Mouse (Mus musculus): ENCODE results near the gene Utp18. TPM values are rescaled to one million over a fixed set of nuclear protein-coding genes. Genes with fewer than 3 reads are reported as not detected.

The Utp18 gene
- 20.9 TPM for polyA plus RNA-seq (2017; shearing (Covaris generic))

DNA sequence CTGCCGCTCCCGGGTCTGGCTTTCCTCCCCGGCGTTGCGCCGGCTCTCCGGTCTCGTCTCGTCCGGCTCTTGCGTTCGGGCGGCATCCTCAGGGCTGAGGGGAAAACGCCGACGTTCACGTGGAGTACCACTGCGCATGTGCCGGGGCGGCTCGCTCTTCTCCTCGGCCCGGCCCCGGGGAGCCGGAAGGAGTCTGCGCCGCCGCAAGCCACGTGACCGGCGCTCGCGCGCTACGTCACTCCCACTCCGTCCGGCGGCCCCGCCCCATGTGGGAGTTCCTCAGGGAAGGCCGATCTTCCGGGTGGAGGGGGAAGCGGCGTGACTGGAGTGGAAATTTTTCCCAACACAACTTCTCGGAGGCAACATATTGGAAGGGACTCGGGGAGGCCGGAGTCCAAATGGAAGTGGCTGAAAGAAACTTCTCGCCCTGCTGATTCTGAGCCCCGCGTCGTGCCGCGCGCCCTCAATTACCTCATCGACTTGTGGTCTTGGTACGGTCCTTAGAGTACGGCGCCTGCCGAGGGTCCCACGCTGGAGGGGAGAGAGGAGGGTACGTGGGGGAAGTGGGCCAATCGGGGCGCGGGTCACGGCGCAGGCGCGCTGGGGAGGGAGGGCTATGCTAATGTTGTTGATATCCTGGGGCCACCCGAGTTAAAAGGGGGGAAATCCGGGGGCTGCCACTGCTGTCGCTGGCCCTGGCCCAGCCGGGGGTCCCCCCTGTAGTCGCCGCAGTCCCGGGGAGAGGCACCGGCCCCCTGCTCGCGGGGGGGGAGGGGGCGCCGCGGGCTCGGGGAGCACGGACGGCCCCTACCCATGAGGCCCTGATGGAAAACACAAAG, at the start of gene Utp18, which contains the start of gene Mbtd1:
Gene Utp18 (minus strand): TSS at position 195 of the 839 bp plus-strand sequence.
Gene Mbtd1 (plus strand): TSS at position 281 of the 839 bp plus-strand sequence.

Other genes with a start within 250 kb of the Utp18 start
- gene Mbtd1, start 86 bp upstream of the Utp18 start, polyA plus RNA-seq (2017; shearing (Covaris generic)): 36.2 TPM
- 139 TPM for gene Nme2, start 70.5 kb upstream of the Utp18 start, polyA plus RNA-seq (2017; shearing (Covaris generic))
- 254 TPM for gene Gm20390, start 82.5 kb upstream of the Utp18 start, polyA plus RNA-seq (2017; shearing (Covaris generic))
- gene Nme1, start 82.8 kb upstream of the Utp18 start, polyA plus RNA-seq (2017; shearing (Covaris generic)): 130 TPM
- gene Spag9, start 110.3 kb upstream of the Utp18 start, polyA plus RNA-seq (2017; shearing (Covaris generic)): 9.3 TPM